Mouse (Mus musculus) midbrain, embryonic 13.5 days (tissue): ENCODE data around the gene Dip2b. TPM values are rescaled to one million over a fixed set of nuclear protein-coding genes. Genes with fewer than 3 reads are reported as not detected.

Experiments
- ATAC-seq: fragments of 200-750 bp; cut with Nextera tagmentation; 2 replicates; pipeline ENCODE4 v1.8.0; 2017; ENCODE audit warnings: mild to moderate bottlenecking, moderate TSS enrichment, moderate library complexity
- H3K27ac ChIP-seq: fragments of 300-500 bp; sonication (generic); 2 replicates; pipeline ENCODE4 v1.5.1; 2015; ENCODE audit warnings: inconsistent platforms, mild to moderate bottlenecking, moderate library complexity
- H3K27me3 ChIP-seq: fragments of 300-500 bp; sonication (generic); 2 replicates; pipeline ENCODE4 v1.6.1; 2015; ENCODE audit warnings: mild to moderate bottlenecking, inconsistent platforms
- H3K36me3 ChIP-seq: fragments of 300-500 bp; sonication (generic); 2 replicates; pipeline ENCODE4 v1.6.1; 2015; ENCODE audit warnings: mild to moderate bottlenecking, inconsistent platforms
- H3K4me1 ChIP-seq: fragments of 300-500 bp; sonication (generic); replicated peaks from 2 replicates; pipeline ENCODE4 v1.6.1; 2015; ENCODE audit warnings: inconsistent platforms
- H3K4me2 ChIP-seq: fragments of 300-500 bp; sonication (generic); replicated peaks from 2 replicates; pipeline ENCODE4 v1.6.1; 2015; ENCODE audit warnings: moderate library complexity, mild to moderate bottlenecking, inconsistent platforms
- H3K4me3 ChIP-seq: fragments of 300-500 bp; sonication (generic); replicated peaks from 2 replicates; pipeline ENCODE4 v1.5.1; 2015; ENCODE audit warnings: mild to moderate bottlenecking, inconsistent platforms
- H3K9ac ChIP-seq: fragments of 300-500 bp; sonication (generic); replicated peaks from 2 replicates; pipeline ENCODE4 v1.6.1; 2015; ENCODE audit warnings: mild to moderate bottlenecking, inconsistent platforms
- H3K9me3 ChIP-seq: fragments of 300-500 bp; sonication (generic); 2 replicates; pipeline ENCODE4 v1.6.1; 2016; ENCODE audit warnings: mild to moderate bottlenecking, inconsistent platforms
- WGBS: fragments of 180-500 bp; shearing (Covaris S2); methylation state at CpG from one replicate; pipeline ENCODE4 v1.1.7; 2015; 5-methylcytosine and 5-hydroxymethylcytosine counted together
- polyA plus RNA-seq: library from polyadenylated mRNA; unstranded; fragments of >200 nt; fragmentation: Nextera tagmentation; extraction: Ambion mirVana; gene quantifications from 2 replicates; pipeline ENCODE4 v1.2.1, GENCODE M21; 2015

The Dip2b gene
- polyA plus RNA-seq, 1 experiment from 2014 or later, result 24.1 TPM

GRCm38 (mm10) chr15:100145917-100146316, 107.5 kb downstream of the Dip2b start:
- ATAC-seq, result no peak
- 94% methylated on average over 3 of the region's 3 CpGs for WGBS
- H3K27me3 ChIP-seq, result no peaks in the 10 kb centered on the region

GRCm38 (mm10) chr15:100150593-100150992, 112.1 kb downstream of the Dip2b start:
- H3K9ac ChIP-seq, result no peak overlapping the region
- no peaks in the 10 kb centered on the region for H3K9me3 ChIP-seq
- no peaks in the 10 kb centered on the region for H3K27me3 ChIP-seq
- peak overlapping the region; percentile 12; the same call in 1 of the 2 replicates for H3K27ac ChIP-seq
- H3K4me2 ChIP-seq, result no peak overlapping the region
- no peak for ATAC-seq
- H3K4me1 ChIP-seq, result peaks cover 22% of the 10 kb centered on the region
- 71% methylated on average over 4 of the region's 4 CpGs for WGBS
- no peak overlapping the region for H3K4me3 ChIP-seq
- H3K36me3 ChIP-seq, result peaks cover 28% of the 10 kb centered on the region

More at GRCm38 (mm10) chr15:100145917-100146316, 107.5 kb downstream of the Dip2b start:
- Histone ChIP-seq H3K27ac (0 out of 2 replicates have a peak overlapping the region, but pooled peaks have one; percentile 4), H3K4me2 (no peak overlapping the region), H3K9me3 (no peaks in the 10 kb centered on the region), H3K4me3 (no peak overlapping the region), H3K9ac (no peak overlapping the region), H3K36me3 (peaks cover 13% of the 10 kb centered on the region), H3K4me1 (peaks cover 26% of the 10 kb centered on the region)

GRCm38 (mm10) chr15:100152321-100152720, 113.9 kb downstream of the Dip2b start:
- peaks cover 44% of the 10 kb centered on the region for H3K36me3 ChIP-seq
- no peaks in the 10 kb centered on the region for H3K9me3 ChIP-seq
- no peak overlapping the region for H3K9ac ChIP-seq
- WGBS, result 97% methylated on average over 3 of the region's 3 CpGs
- peaks cover 20% of the 10 kb centered on the region for H3K4me1 ChIP-seq
- no peak for ATAC-seq
- no peak overlapping the region for H3K4me2 ChIP-seq
- H3K27me3 ChIP-seq, result no peaks in the 10 kb centered on the region
- H3K4me3 ChIP-seq, result no peak overlapping the region
- H3K27ac ChIP-seq, result no peak overlapping the region

- Histone ChIP-seq H3K4me1 (peaks cover 20% of the 10 kb centered on the region), H3K27ac (no peak overlapping the region), H3K9me3 (no peaks in the 10 kb centered on the region), H3K36me3 (peaks cover 49% of the 10 kb centered on the region), H3K9ac (no peak overlapping the region), H3K4me2 (no peak overlapping the region), H3K27me3 (no peaks in the 10 kb centered on the region), H3K4me3 (no peak overlapping the region)
- 89% methylated on average over 3 of the region's 3 CpGs for WGBS
- no peak for ATAC-seq
Observed at GRCm38 (mm10) chr15:100153024-100153423, 114.6 kb downstream of the Dip2b start.

GRCm38 (mm10) chr15:100156095-100156707, 117.7 kb downstream of the Dip2b start:
- H3K27ac ChIP-seq, result no peak overlapping the region
- no peaks in the 10 kb centered on the region for H3K9me3 ChIP-seq
- no peak for ATAC-seq
- H3K36me3 ChIP-seq, result peaks cover 74% of the 10 kb centered on the region
- H3K4me1 ChIP-seq, result peaks cover 2% of the 10 kb centered on the region; the same call in 1 of the 2 replicates
- H3K27me3 ChIP-seq, result no peaks in the 10 kb centered on the region
- no peak overlapping the region for H3K9ac ChIP-seq
- H3K4me3 ChIP-seq, result no peak overlapping the region
- 89% methylated on average over 4 of the region's 4 CpGs for WGBS
- H3K4me2 ChIP-seq, result no peak overlapping the region

GRCm38 (mm10) chr15:100156781-100157470, 118.5 kb downstream of the Dip2b start:
- no peak overlapping the region for H3K4me2 ChIP-seq
- H3K36me3 ChIP-seq, result peaks cover 75% of the 10 kb centered on the region
- 91% methylated on average over 10 of the region's 10 CpGs for WGBS
- ATAC-seq, result no peak
- H3K4me1 ChIP-seq, result no peaks in the 10 kb centered on the region
- H3K9me3 ChIP-seq, result no peaks in the 10 kb centered on the region
- no peak overlapping the region for H3K27ac ChIP-seq
- no peak overlapping the region for H3K9ac ChIP-seq
- H3K27me3 ChIP-seq, result no peaks in the 10 kb centered on the region
- no peak overlapping the region for H3K4me3 ChIP-seq

- ATAC-seq, result no peak
- WGBS, result 93% methylated on average over 10 of the region's 10 CpGs
- Histone ChIP-seq H3K9me3 (no peaks in the 10 kb centered on the region), H3K36me3 (peaks cover 88% of the 10 kb centered on the region), H3K27ac (no peak overlapping the region), H3K4me2 (no peak overlapping the region), H3K4me3 (no peak overlapping the region), H3K4me1 (no peaks in the 10 kb centered on the region), H3K9ac (no peak overlapping the region), H3K27me3 (no peaks in the 10 kb centered on the region)
Observed at GRCm38 (mm10) chr15:100158985-100159384, 120.5 kb downstream of the Dip2b start.

GRCm38 (mm10) chr15:100161747-100162280, 123.3 kb downstream of the Dip2b start:
- peaks cover 75% of the 10 kb centered on the region for H3K36me3 ChIP-seq
- H3K4me2 ChIP-seq, result no peak overlapping the region
- no peak for ATAC-seq
- no peak overlapping the region for H3K4me3 ChIP-seq
- no peak overlapping the region for H3K27ac ChIP-seq
- 90% methylated on average over 6 of the region's 6 CpGs for WGBS
- no peaks in the 10 kb centered on the region for H3K9me3 ChIP-seq
- H3K9ac ChIP-seq, result no peak overlapping the region
- no peaks in the 10 kb centered on the region for H3K27me3 ChIP-seq
- no peaks in the 10 kb centered on the region for H3K4me1 ChIP-seq

- Histone ChIP-seq H3K4me1 (no peaks in the 10 kb centered on the region), H3K27me3 (no peaks in the 10 kb centered on the region), H3K4me3 (no peak overlapping the region), H3K9me3 (no peaks in the 10 kb centered on the region), H3K4me2 (no peak overlapping the region), H3K9ac (no peak overlapping the region), H3K36me3 (peaks cover 79% of the 10 kb centered on the region), H3K27ac (no peak overlapping the region)
- no peak for ATAC-seq
- 77% methylated on average over 3 of the region's 3 CpGs for WGBS
Observed at GRCm38 (mm10) chr15:100163381-100164051, 125.1 kb downstream of the Dip2b start.

- 88% methylated on average over 3 of the region's 3 CpGs for WGBS
Observed at GRCm38 (mm10) chr15:100166464-100166863, 128.0 kb downstream of the Dip2b start.

GRCm38 (mm10) chr15:100167791-100168190, 129.3 kb downstream of the Dip2b start:
- H3K27me3 ChIP-seq, result no peaks in the 10 kb centered on the region
- H3K9me3 ChIP-seq, result no peaks in the 10 kb centered on the region
- 74% methylated on average over 6 of the region's 6 CpGs for WGBS
- H3K4me1 ChIP-seq, result no peaks in the 10 kb centered on the region
- H3K9ac ChIP-seq, result no peak overlapping the region
- H3K36me3 ChIP-seq, result peaks cover 84% of the 10 kb centered on the region
- no peak for ATAC-seq
- no peak overlapping the region for H3K27ac ChIP-seq
- H3K4me2 ChIP-seq, result no peak overlapping the region
- H3K4me3 ChIP-seq, result no peak overlapping the region

More at GRCm38 (mm10) chr15:100166464-100166863, 128.0 kb downstream of the Dip2b start:
- Histone ChIP-seq H3K36me3 (peaks cover 84% of the 10 kb centered on the region), H3K4me2 (no peak overlapping the region), H3K9ac (no peak overlapping the region), H3K27ac (no peak overlapping the region), H3K27me3 (no peaks in the 10 kb centered on the region), H3K9me3 (no peaks in the 10 kb centered on the region), H3K4me1 (no peaks in the 10 kb centered on the region), H3K4me3 (no peak overlapping the region)
- ATAC-seq, result no peak

- Histone ChIP-seq H3K36me3 (peaks cover 84% of the 10 kb centered on the region), H3K27ac (no peak overlapping the region)
Observed at GRCm38 (mm10) chr15:100168191-100168606, 129.7 kb downstream of the Dip2b start.

More at GRCm38 (mm10) chr15:100168191-100168606, 129.7 kb downstream of the Dip2b start:
- Histone ChIP-seq H3K9me3 (no peaks in the 10 kb centered on the region), H3K4me2 (no peak overlapping the region), H3K4me3 (no peak overlapping the region), H3K4me1 (no peaks in the 10 kb centered on the region), H3K9ac (no peak overlapping the region), H3K27me3 (no peaks in the 10 kb centered on the region)
- WGBS, result 97% methylated on average over 8 of the region's 8 CpGs
- no peak for ATAC-seq
